Comparison of ENCODE assay signal across 26 mouse cellular contexts in the genomic region with DNA sequence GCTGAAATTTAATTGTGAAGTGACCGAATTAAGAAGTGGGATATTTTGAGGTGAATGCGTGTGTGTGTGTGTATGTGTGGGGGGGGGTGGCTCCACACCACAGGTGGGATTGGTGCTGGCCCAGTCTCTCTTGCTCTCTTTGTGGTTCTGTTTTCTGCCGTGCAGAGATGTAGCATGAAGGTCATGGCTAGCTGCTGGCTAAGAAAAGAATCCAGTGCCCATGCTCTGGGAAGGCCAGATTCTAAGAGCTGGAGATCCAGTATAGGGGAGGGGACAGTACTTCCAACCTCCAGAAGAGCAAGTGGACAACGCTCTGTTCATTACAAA.
A peak's percentile ranks its signal among the peaks of the same experiment; 100 is the strongest.
DNase-seq lines count a peak whose midpoint lies in the region; ATAC-seq lines count a peak whose summit lies in the region.
"Had no signal": no experiment of that assay in that cellular context is flagged by ENCODE, and none has a peak within 500 bp of the region (broad histone marks: within the 10 kb centered on the region; RNA-seq: fewer than 3 reads in every experiment).

No protein-coding gene starts in this region.

- no peak overlapping the region for H3K9ac ChIP-seq in hindbrain, embryonic 11.5 days (ENCODE audit: low read depth, low read length)
- H3K9ac ChIP-seq in hindbrain, embryonic 16.5 days (ENCODE audit: low read depth, low read length): no peak overlapping the region
- no peak overlapping the region for H3K9ac ChIP-seq in hindbrain, embryonic 13.5 days
- peak overlapping the region; percentile 27; the same call in 1 of the 2 replicates for H3K9ac ChIP-seq in midbrain, embryonic 11.5 days (ENCODE audit: low read length)
- no peak overlapping the region for H3K9ac ChIP-seq in neural tube, embryonic 13.5 days
- H3K9ac ChIP-seq in intestine, embryonic 16.5 days (ENCODE audit: low read depth, low read length): no peak overlapping the region
- H3K9ac ChIP-seq: embryonic facial prominence, embryonic 12.5 days; limb, embryonic 12.5 days; liver, postnatal 0 days; stomach, embryonic 15.5 days had no signal

- H3K36me3 ChIP-seq in hindbrain, embryonic 11.5 days (ENCODE audit: control insufficient read depth, insufficient read depth, low read length): no peaks in the 10 kb centered on the region
- H3K36me3 ChIP-seq in hindbrain, embryonic 16.5 days (ENCODE audit: control insufficient read depth, insufficient read depth, low read length): no peaks in the 10 kb centered on the region
- no peaks in the 10 kb centered on the region for H3K36me3 ChIP-seq in hindbrain, embryonic 13.5 days
- no peaks in the 10 kb centered on the region for H3K36me3 ChIP-seq in midbrain, embryonic 11.5 days (ENCODE audit: control insufficient read depth, insufficient read depth, low read length)
- no peaks in the 10 kb centered on the region for H3K36me3 ChIP-seq in neural tube, embryonic 13.5 days
- no peaks in the 10 kb centered on the region for H3K36me3 ChIP-seq in intestine, embryonic 16.5 days (ENCODE audit: control insufficient read depth, insufficient read depth, low read length)
- H3K36me3 ChIP-seq: embryonic facial prominence, embryonic 12.5 days; heart, embryonic 10.5 days; limb, embryonic 12.5 days; stomach, embryonic 15.5 days had no signal

- 67% methylated on average over 4 of the region's 4 CpGs for WGBS in hindbrain, embryonic 11.5 days
- WGBS in hindbrain, embryonic 16.5 days: 58% methylated on average over 4 of the region's 4 CpGs
- 70% methylated on average over 4 of the region's 4 CpGs for WGBS in hindbrain, embryonic 13.5 days
- 83% methylated on average over 4 of the region's 4 CpGs for WGBS in midbrain, embryonic 11.5 days
- 60% methylated on average over 4 of the region's 4 CpGs for WGBS in neural tube, embryonic 13.5 days
- WGBS in intestine, embryonic 16.5 days: 79% methylated on average over 4 of the region's 4 CpGs

- no peak for DNase-seq in hindbrain, embryonic 11.5 days (ENCODE audit: low spot score)
- no peak for DNase-seq in midbrain, embryonic 11.5 days (ENCODE audit: low spot score, missing footprints)
- no peak for DNase-seq in layer of hippocampus, adult 8-10 months (ENCODE audit: low spot score in 2 of 2)
- DNase-seq: adrenal gland, adult 8-10 months; cerebellum, adult 11-12 months; cerebellum, postnatal 14 days; gastrocnemius, adult 2 months; kidney, postnatal 25 days; layer of hippocampus, postnatal 36 days; liver, postnatal 0 days; lung, postnatal 10 days; right cerebral cortex, adult 18-20 months; right cerebral cortex, postnatal 4 days; thymus, postnatal 25 days had no signal

- peaks cover 2% of the 10 kb centered on the region for H3K4me1 ChIP-seq in hindbrain, embryonic 11.5 days (replicated peaks; ENCODE audit: control insufficient read depth, insufficient read depth, low read length)
- H3K4me1 ChIP-seq in hindbrain, embryonic 16.5 days (ENCODE audit: control insufficient read depth, insufficient read depth, low read depth, low read length): 0 out of 2 replicates have a peak, but pooled peaks cover 2% of the 10 kb centered on the region
- H3K4me1 ChIP-seq in hindbrain, embryonic 13.5 days (replicated peaks): peaks cover 19% of the 10 kb centered on the region
- H3K4me1 ChIP-seq in midbrain, embryonic 11.5 days (ENCODE audit: control insufficient read depth, insufficient read depth, low read length): peaks cover 15% of the 10 kb centered on the region
- peaks cover 22% of the 10 kb centered on the region for H3K4me1 ChIP-seq in neural tube, embryonic 13.5 days (replicated peaks)
- no peaks in the 10 kb centered on the region for H3K4me1 ChIP-seq in intestine, embryonic 16.5 days (ENCODE audit: control insufficient read depth, insufficient read depth, low read length)
- H3K4me1 ChIP-seq: heart, embryonic 10.5 days; limb, embryonic 12.5 days; stomach, embryonic 15.5 days had no signal

- H3K4me3 ChIP-seq in hindbrain, embryonic 11.5 days (ENCODE audit: low read depth, low read length): no peak overlapping the region
- H3K4me3 ChIP-seq in hindbrain, embryonic 16.5 days (ENCODE audit: low read length): no peak overlapping the region
- no peak overlapping the region for H3K4me3 ChIP-seq in hindbrain, embryonic 13.5 days
- H3K4me3 ChIP-seq in midbrain, embryonic 11.5 days (ENCODE audit: low read depth, low read length): no peak overlapping the region
- H3K4me3 ChIP-seq in neural tube, embryonic 13.5 days: no peak overlapping the region
- no peak overlapping the region for H3K4me3 ChIP-seq in intestine, embryonic 16.5 days (ENCODE audit: low read length)
- H3K4me3 ChIP-seq: embryonic facial prominence, embryonic 12.5 days; gastrocnemius, adult 2 months; heart, embryonic 10.5 days; layer of hippocampus, adult 2 months; limb, embryonic 12.5 days; stomach, embryonic 15.5 days had no signal

- no peaks in the 10 kb centered on the region for H3K27me3 ChIP-seq in hindbrain, embryonic 11.5 days (ENCODE audit: control insufficient read depth, insufficient read depth, low read length)
- no peaks in the 10 kb centered on the region for H3K27me3 ChIP-seq in hindbrain, embryonic 16.5 days (replicated peaks; ENCODE audit: control insufficient read depth, insufficient read depth, low read length)
- H3K27me3 ChIP-seq in hindbrain, embryonic 13.5 days: no peaks in the 10 kb centered on the region
- H3K27me3 ChIP-seq in midbrain, embryonic 11.5 days (ENCODE audit: control insufficient read depth, insufficient read depth, low read length): no peaks in the 10 kb centered on the region
- no peaks in the 10 kb centered on the region for H3K27me3 ChIP-seq in neural tube, embryonic 13.5 days
- no peaks in the 10 kb centered on the region for H3K27me3 ChIP-seq in intestine, embryonic 16.5 days (replicated peaks; ENCODE audit: control insufficient read depth, insufficient read depth, low read length)
- H3K27me3 ChIP-seq: embryonic facial prominence, embryonic 12.5 days; limb, embryonic 12.5 days; stomach, embryonic 15.5 days had no signal

- no peak overlapping the region for H3K4me2 ChIP-seq in hindbrain, embryonic 11.5 days (replicated peaks; ENCODE audit: low read depth, low read length)
- H3K4me2 ChIP-seq in hindbrain, embryonic 16.5 days (ENCODE audit: low read length): no peak overlapping the region
- H3K4me2 ChIP-seq in hindbrain, embryonic 13.5 days: no peak overlapping the region
- peak overlapping the region; percentile 9; the same call in 1 of the 2 replicates for H3K4me2 ChIP-seq in midbrain, embryonic 11.5 days
- H3K4me2 ChIP-seq in neural tube, embryonic 13.5 days: no peak overlapping the region
- H3K4me2 ChIP-seq in intestine, embryonic 16.5 days (ENCODE audit: low read depth, low read length): no peak overlapping the region
- H3K4me2 ChIP-seq: embryonic facial prominence, embryonic 12.5 days; limb, embryonic 12.5 days; liver, embryonic 11.5 days; stomach, embryonic 15.5 days had no signal

- H3K27ac ChIP-seq in hindbrain, embryonic 11.5 days (ENCODE audit: low read depth, low read length): peak overlapping the region; percentile 63
- no peak overlapping the region for H3K27ac ChIP-seq in hindbrain, embryonic 16.5 days (ENCODE audit: low read depth, low read length)
- peak overlapping the region; percentile 74; the same call in 1 of the 2 replicates for H3K27ac ChIP-seq in hindbrain, embryonic 13.5 days
- peak overlapping the region; percentile 59 for H3K27ac ChIP-seq in midbrain, embryonic 11.5 days (ENCODE audit: low read depth, low read length)
- H3K27ac ChIP-seq in neural tube, embryonic 13.5 days (replicated peaks): peak overlapping the region; percentile 52; the same call in 1 of the 2 replicates
- H3K27ac ChIP-seq in intestine, embryonic 16.5 days (ENCODE audit: low read length): no peak overlapping the region
- H3K27ac ChIP-seq: embryonic facial prominence, embryonic 12.5 days; gastrocnemius, adult 2 months; heart, embryonic 10.5 days; layer of hippocampus, adult 2 months; limb, embryonic 12.5 days; stomach, embryonic 15.5 days had no signal

- ATAC-seq in hindbrain, embryonic 11.5 days (ENCODE audit: low FRiP score): no peak
- ATAC-seq in hindbrain, embryonic 16.5 days: no peak
- 0 out of 2 replicates have a peak, but pooled peaks have one; percentile 24 for ATAC-seq in hindbrain, embryonic 13.5 days (ENCODE audit: low FRiP score)
- ATAC-seq in midbrain, embryonic 11.5 days (ENCODE audit: low FRiP score): no peak; the same call in 1 of the 2 replicates
- ATAC-seq in neural tube, embryonic 13.5 days (ENCODE audit: low read depth): peak; percentile 52; the same call in 1 of the 2 replicates
- no peak for ATAC-seq in intestine, embryonic 16.5 days
- ATAC-seq: activated CD4-positive, CD25-positive, alpha-beta regulatory T cell, adult 4 months; intestine, postnatal 0 days; liver, postnatal 0 days had no signal

- H3K9me3 ChIP-seq in hindbrain, embryonic 11.5 days (ENCODE audit: control insufficient read depth, low read length): no peaks in the 10 kb centered on the region
- H3K9me3 ChIP-seq in hindbrain, embryonic 16.5 days (ENCODE audit: control insufficient read depth, low read length): no peaks in the 10 kb centered on the region
- H3K9me3 ChIP-seq in hindbrain, embryonic 13.5 days: 0 out of 2 replicates have a peak, but pooled peaks cover 4% of the 10 kb centered on the region
- H3K9me3 ChIP-seq in midbrain, embryonic 11.5 days (ENCODE audit: control insufficient read depth, low read length): no peaks in the 10 kb centered on the region
- H3K9me3 ChIP-seq in neural tube, embryonic 13.5 days: no peaks in the 10 kb centered on the region
- H3K9me3 ChIP-seq in intestine, embryonic 16.5 days (ENCODE audit: control insufficient read depth, low read length): no peaks in the 10 kb centered on the region
- H3K9me3 ChIP-seq: embryonic facial prominence, embryonic 12.5 days; heart, embryonic 10.5 days; stomach, embryonic 15.5 days had no signal

Comparison
In these comparisons a context has a peak if more than half of its experiments do, and no peak if none do; other contexts are left out.
1. ATAC-seq: peak in hindbrain, embryonic 13.5 days (single experiment) and neural tube, embryonic 13.5 days (single experiment); none in hindbrain, embryonic 11.5 days (single experiment), hindbrain, embryonic 16.5 days (single experiment), midbrain, embryonic 11.5 days (single experiment) and intestine, embryonic 16.5 days (single experiment).
2. H3K27ac ChIP-seq: peak in hindbrain, embryonic 11.5 days (single experiment), hindbrain, embryonic 13.5 days (single experiment), midbrain, embryonic 11.5 days (single experiment) and neural tube, embryonic 13.5 days (single experiment); none in hindbrain, embryonic 16.5 days (single experiment) and intestine, embryonic 16.5 days (single experiment).